Mouse (Mus musculus) hindbrain, embryonic 14.5 days (tissue): ENCODE results near the gene Nedd9. TPM values are rescaled to one million over a fixed set of nuclear protein-coding genes. Genes with fewer than 3 reads are reported as not detected.

Experiments used
- ATAC-seq: fragments of 200-750 bp; cut with Nextera tagmentation; 2 replicates; pipeline ENCODE4 v1.8.0; 2017; ENCODE audit warnings: moderate number of reproducible peaks, mild to moderate bottlenecking, moderate TSS enrichment, moderate library complexity; ENCODE audit not compliant: low FRiP score
- DNase-seq: peaks from one replicate; pipeline ENCODE4 v3.0.0-alpha.2; 2015; ENCODE audit warnings: low spot score
- H3K27ac ChIP-seq: fragments of 300-500 bp; sonication (generic); 2 replicates; pipeline ENCODE4 v1.5.1; 2014; ENCODE audit warnings: mild to moderate bottlenecking, moderate library complexity
- H3K27me3 ChIP-seq: fragments of 300-500 bp; sonication (generic); 2 replicates; pipeline ENCODE4 v1.6.1; 2014; ENCODE audit warnings: mild to moderate bottlenecking, low read length, mixed read lengths; ENCODE audit not compliant: control insufficient read depth, insufficient read depth
- H3K36me3 ChIP-seq: fragments of 300-500 bp; sonication (generic); replicated peaks from 2 replicates; pipeline ENCODE4 v1.6.1; 2014; ENCODE audit not compliant: control insufficient read depth, insufficient read depth
- H3K4me1 ChIP-seq: fragments of 300-500 bp; sonication (generic); replicated peaks from 2 replicates; pipeline ENCODE4 v1.6.1; 2014; ENCODE audit warnings: antibody characterized with exemption, low read length, mixed read lengths; ENCODE audit not compliant: control insufficient read depth, insufficient read depth
- H3K4me2 ChIP-seq: fragments of 300-500 bp; sonication (generic); replicated peaks from 2 replicates; pipeline ENCODE4 v1.6.1; 2014; ENCODE audit warnings: mild to moderate bottlenecking, moderate library complexity
- H3K4me3 ChIP-seq: fragments of 300-500 bp; sonication (generic); replicated peaks from 2 replicates; pipeline ENCODE4 v1.5.1; 2014; ENCODE audit warnings: mild to moderate bottlenecking, low read length
- H3K9ac ChIP-seq: fragments of 300-500 bp; sonication (generic); 2 replicates; pipeline ENCODE4 v1.6.1; 2014
- H3K9me3 ChIP-seq: fragments of 300-500 bp; sonication (generic); 2 replicates; pipeline ENCODE4 v1.6.1; 2016; ENCODE audit warnings: low read length; ENCODE audit not compliant: control insufficient read depth
- WGBS: fragments of 180-500 bp; shearing (Covaris S2); extraction: QIAGEN DNeasy Blood & Tissue Kit; methylation state at CpG from one replicate; pipeline ENCODE4 v1.1.7; 2014; 5-methylcytosine and 5-hydroxymethylcytosine counted together
- polyA plus RNA-seq: library from polyadenylated mRNA; unstranded; fragments of >200 nt; fragmentation: Nextera tagmentation; extraction: Ambion mirVana; gene quantifications from 2 replicates; pipeline ENCODE4 v1.2.1, GENCODE M21; 2014

Nedd9 gene
- polyA plus RNA-seq, 1 experiment from 2014 or later: 15.2 TPM

DNA sequence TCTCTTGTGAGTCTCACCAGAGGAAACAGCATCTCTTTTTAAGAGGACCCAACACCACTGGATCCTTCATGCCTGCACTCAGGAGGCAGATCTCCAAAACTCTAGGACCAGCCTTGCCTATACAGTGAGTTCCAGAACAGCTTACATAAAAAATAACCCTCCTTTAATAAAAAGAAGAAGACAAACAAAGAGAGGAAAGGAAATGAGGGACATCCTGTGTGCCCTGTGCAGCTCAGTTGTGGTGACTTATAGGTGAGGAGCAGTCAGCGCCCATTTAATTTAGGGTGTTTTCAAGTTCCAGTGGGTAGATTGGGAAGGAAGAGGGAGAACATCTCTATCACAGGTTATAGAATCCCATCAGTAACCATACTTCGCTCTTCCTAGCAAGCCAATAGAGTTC lies 96.5 kb downstream of the Nedd9 start:
- no peaks in the 10 kb centered on the region for H3K36me3 ChIP-seq
- no peaks in the 10 kb centered on the region for H3K4me1 ChIP-seq
- DNase-seq (no peak), ATAC-seq (no peak)
- H3K27me3 ChIP-seq: no peaks in the 10 kb centered on the region
- H3K9ac ChIP-seq: no peak overlapping the region
- no peak overlapping the region for H3K4me2 ChIP-seq
- no peaks in the 10 kb centered on the region for H3K9me3 ChIP-seq
- 98% methylated on average over 2 of the region's 2 CpGs for WGBS
- H3K27ac ChIP-seq: no peak overlapping the region
- no peak overlapping the region for H3K4me3 ChIP-seq

DNA sequence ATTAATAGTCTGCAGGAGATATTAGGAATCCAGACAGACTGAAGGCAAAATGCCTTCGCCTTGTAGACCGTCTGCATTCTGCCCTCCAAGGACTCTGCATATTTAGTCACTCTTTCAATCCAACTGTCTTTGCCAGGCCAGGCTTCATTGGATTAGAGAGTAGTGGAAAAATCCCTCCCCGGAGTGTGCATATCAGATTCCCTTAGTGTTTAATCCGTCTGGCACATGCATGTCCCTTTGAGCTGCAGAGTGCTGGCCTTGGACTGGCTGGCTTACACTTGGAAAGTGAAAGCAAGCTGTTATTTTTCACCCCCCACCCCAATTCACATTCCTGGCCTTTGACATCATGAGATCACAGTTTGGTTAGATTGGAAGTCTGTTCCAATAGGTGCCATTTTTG lies 100.6 kb downstream of the Nedd9 start:
- no peak overlapping the region for H3K27ac ChIP-seq
- H3K9ac ChIP-seq: no peak overlapping the region
- DNase-seq (no peak), ATAC-seq (no peak)
- H3K4me2 ChIP-seq: no peak overlapping the region
- H3K36me3 ChIP-seq: no peaks in the 10 kb centered on the region
- H3K27me3 ChIP-seq: no peaks in the 10 kb centered on the region
- 63% methylated on average over 4 of the region's 4 CpGs for WGBS
- no peaks in the 10 kb centered on the region for H3K4me1 ChIP-seq
- no peaks in the 10 kb centered on the region for H3K9me3 ChIP-seq
- H3K4me3 ChIP-seq: no peak overlapping the region

DNA sequence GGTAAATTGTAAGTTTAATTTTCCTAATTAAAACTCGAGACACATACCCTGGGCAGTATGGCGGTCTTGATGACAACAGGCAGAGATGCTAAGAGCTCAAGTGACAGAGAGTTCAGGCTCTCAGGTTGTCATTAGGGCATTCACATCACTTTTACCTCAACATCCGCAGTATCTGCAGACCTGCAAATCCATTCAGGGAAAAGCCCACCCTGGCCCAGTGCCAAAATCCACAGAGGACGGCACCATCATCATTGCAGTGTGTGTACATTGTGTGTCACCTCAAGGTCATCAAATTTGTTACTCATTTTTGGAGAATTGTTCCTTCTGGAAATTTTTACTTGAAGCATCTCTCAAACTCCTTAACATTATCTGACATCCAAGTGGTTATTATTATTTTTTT lies 102.3 kb downstream of the Nedd9 start:
- H3K27ac ChIP-seq: no peak overlapping the region
- no peaks in the 10 kb centered on the region for H3K36me3 ChIP-seq
- ATAC-seq (no peak), DNase-seq (no peak)
- H3K4me1 ChIP-seq: no peaks in the 10 kb centered on the region
- H3K27me3 ChIP-seq: no peaks in the 10 kb centered on the region
- no peak overlapping the region for H3K4me2 ChIP-seq
- H3K9me3 ChIP-seq: no peaks in the 10 kb centered on the region
- no peak overlapping the region for H3K4me3 ChIP-seq
- 76% methylated on average over 4 of the region's 4 CpGs for WGBS
- H3K9ac ChIP-seq: no peak overlapping the region

DNA sequence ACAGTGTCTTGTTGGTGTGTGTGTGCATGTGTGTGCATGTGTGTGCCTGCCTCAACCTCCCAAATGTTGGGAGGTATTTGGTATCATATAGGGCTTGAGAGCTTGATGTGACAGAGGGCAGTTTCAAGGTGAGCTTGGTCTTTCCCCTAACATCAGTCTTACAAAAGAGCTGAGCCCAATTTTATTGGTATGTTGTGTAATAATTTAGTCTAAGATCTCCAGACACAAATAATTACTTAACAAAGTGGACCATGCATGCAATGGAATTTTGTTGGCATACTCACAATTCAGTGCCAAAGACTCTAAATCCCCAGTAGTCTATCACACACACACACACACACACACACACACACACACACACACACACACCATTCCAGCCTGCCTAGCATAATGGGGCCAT lies 104.5 kb downstream of the Nedd9 start:
- H3K27ac ChIP-seq: no peak overlapping the region
- H3K4me3 ChIP-seq: no peak overlapping the region
- no peak overlapping the region for H3K9ac ChIP-seq
- DNase-seq (no peak), ATAC-seq (no peak)
- no peak overlapping the region for H3K4me2 ChIP-seq
- no peaks in the 10 kb centered on the region for H3K4me1 ChIP-seq
- H3K27me3 ChIP-seq: no peaks in the 10 kb centered on the region
- no peaks in the 10 kb centered on the region for H3K36me3 ChIP-seq
- H3K9me3 ChIP-seq: no peaks in the 10 kb centered on the region

DNA sequence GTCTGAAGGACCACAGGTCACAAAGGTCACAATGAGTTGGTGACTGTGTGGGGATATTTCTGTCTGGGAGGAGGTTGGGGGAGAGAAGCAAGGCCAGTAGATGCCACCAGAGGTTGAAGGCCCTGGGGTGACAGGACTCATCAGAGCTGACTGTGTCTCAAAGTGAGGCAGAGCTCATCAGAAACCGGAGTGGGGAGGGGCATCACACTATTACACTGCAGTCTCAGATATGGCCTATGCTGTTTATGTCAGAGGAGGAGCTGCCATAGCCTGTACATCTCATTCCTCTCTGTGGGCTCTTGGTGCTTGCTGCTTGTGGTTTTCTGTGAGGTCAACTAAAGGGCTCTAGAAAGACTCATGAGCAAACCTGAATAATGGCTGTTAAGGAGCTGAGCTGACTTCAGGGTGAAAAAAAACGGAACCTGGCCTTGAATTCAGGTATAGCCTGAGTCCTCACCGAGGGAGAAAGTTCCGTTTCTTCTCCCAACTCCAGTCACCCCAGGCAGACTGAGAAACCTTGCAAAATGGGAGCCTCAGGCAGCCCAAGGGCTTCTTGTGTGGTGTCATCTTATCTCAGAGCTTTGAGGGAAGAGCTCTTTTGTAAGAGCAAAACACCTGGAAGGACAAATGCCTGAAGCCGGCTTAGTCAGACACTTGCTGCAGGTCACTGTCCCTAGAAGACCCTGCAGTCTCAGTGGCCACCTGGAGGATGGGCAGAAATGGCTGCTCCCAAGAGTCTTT lies 105.2 kb downstream of the Nedd9 start:
- 90% methylated on average over 5 of the region's 5 CpGs for WGBS

DNA sequence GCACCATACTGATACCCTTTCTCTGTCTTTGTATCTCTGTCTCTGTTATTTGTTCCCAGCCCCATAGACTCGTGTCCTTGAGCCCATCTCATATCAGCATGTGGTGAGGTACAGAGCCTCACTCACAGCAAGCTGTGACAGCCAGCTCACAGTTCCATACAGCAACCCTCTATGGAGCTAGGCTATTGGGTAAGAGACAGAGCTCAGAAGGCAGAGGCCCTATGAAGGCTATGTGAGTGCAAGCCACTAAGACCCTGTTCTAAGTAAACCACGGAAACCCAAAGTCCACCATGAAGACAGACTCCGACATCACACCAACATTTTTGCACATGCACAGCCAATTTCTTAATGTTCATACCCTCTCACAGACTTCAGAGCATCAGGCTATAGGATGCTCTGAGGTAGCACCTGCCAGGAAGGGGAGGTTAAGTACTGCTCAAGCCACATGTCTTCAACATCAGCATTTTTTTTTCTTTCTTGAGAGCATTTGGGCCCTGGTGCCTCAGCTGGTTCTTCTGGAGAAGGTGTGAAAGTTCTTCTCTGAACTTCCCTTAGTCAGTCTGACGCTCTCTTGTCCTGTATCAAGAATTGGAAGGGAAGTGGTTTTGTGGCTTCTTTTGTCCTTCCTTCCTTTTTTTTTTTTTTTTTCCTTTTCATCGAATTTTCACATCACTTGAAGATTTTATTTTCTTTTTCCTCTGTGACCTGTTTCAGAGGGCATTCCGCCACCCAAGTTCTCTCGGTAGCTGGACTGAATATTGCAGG lies 105.9 kb downstream of the Nedd9 start:
- H3K4me2 ChIP-seq: no peak overlapping the region
- H3K9ac ChIP-seq: no peak overlapping the region
- no peak overlapping the region for H3K4me3 ChIP-seq
- no peak overlapping the region for H3K27ac ChIP-seq
- H3K27me3 ChIP-seq: no peaks in the 10 kb centered on the region
- no peaks in the 10 kb centered on the region for H3K9me3 ChIP-seq
- DNase-seq (no peak), ATAC-seq (no peak)
- no peaks in the 10 kb centered on the region for H3K36me3 ChIP-seq
- H3K4me1 ChIP-seq: no peaks in the 10 kb centered on the region
- WGBS: 78% methylated on average over 7 of the region's 7 CpGs

More for the DNA sequence above, 105.2 kb downstream of the Nedd9 start:
- Histone ChIP-seq H3K36me3 (no peaks in the 10 kb centered on the region), H3K27ac (no peak overlapping the region), H3K9ac (no peak overlapping the region), H3K9me3 (no peaks in the 10 kb centered on the region), H3K4me3 (no peak overlapping the region), H3K4me2 (no peak overlapping the region), H3K4me1 (no peaks in the 10 kb centered on the region), H3K27me3 (no peaks in the 10 kb centered on the region)
- DNase-seq (no peak), ATAC-seq (no peak)

DNA sequence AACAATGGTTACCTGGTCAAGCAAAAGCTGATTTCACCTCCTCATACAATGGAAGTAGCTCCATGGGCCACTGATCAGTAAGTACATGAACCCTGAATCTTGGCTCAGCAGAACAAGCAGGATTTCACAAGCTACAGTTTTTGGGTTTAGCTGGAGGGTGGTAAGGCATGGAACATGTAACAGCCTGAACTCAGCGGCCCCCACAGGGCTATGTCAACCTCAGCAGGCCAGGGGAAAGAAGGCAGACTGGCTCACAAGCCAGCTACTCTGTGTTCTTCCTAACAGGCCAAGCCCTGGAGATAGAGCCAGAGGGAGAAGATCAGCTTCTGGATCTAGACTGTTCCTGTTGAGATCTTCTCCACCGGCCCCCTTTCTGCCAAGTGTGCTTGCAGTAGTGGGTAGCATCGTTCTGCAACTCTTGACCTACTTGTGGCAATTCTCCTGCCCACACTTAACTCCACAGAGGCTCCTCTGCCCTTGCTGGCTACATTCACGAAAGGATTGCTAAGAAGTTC lies 107.2 kb downstream of the Nedd9 start:
- no peak overlapping the region for H3K4me2 ChIP-seq
- H3K4me3 ChIP-seq: no peak overlapping the region
- no peak overlapping the region for H3K9ac ChIP-seq
- no peaks in the 10 kb centered on the region for H3K9me3 ChIP-seq
- no peaks in the 10 kb centered on the region for H3K36me3 ChIP-seq
- ATAC-seq (no peak), DNase-seq (no peak)
- no peaks in the 10 kb centered on the region for H3K27me3 ChIP-seq
- no peaks in the 10 kb centered on the region for H3K4me1 ChIP-seq
- no peak overlapping the region for H3K27ac ChIP-seq
- WGBS: 95% methylated on average over 4 of the region's 4 CpGs

DNA sequence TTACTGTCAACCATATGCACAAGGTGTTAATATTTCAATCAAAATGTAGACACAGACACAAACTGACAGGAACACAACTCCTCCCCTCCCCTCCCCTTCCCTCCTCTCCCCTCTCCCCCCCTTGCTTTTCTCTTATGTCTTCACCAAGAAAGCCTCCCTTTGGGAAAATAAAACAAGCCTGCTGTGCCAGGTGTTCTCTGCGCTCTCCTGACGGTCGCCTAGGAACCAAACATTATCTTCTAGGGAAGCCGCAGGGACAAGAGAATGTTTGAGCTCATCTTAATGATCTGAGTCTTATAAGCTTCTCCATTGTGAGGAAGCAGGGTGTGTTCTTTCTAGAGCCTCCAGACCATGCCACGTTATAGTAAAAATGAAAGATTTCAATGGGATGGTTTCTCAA lies 108.7 kb downstream of the Nedd9 start:
- Histone ChIP-seq H3K36me3 (no peaks in the 10 kb centered on the region), H3K9me3 (no peaks in the 10 kb centered on the region), H3K9ac (no peak overlapping the region), H3K27ac (no peak overlapping the region), H3K4me2 (no peak overlapping the region), H3K27me3 (no peaks in the 10 kb centered on the region), H3K4me3 (no peak overlapping the region), H3K4me1 (no peaks in the 10 kb centered on the region)
- no peak for DNase-seq
- no peak for ATAC-seq
- WGBS: 58% methylated on average over 5 of the region's 5 CpGs

DNA sequence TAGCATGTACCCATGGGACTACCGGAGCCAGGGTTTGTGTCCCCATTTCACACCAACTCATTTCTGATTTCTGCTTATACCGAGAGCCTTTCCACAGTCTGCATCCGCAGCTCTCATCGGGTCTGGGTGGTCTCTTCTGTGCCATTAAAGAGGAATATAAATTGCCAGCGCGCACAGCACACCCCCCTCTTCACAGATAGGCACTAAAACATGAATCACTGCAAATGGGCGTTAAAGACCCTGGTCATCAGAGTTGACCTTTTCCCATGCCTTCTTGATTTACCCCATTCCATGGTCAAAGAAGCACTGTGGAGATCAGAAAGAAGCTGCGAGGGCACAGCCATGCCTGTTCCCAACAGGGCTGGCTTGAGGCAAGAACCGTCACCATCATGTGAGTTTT lies 109.3 kb downstream of the Nedd9 start:
- Histone ChIP-seq H3K36me3 (no peaks in the 10 kb centered on the region), H3K4me3 (no peak overlapping the region), H3K9ac (no peak overlapping the region), H3K4me1 (no peaks in the 10 kb centered on the region), H3K27me3 (no peaks in the 10 kb centered on the region), H3K27ac (no peak overlapping the region), H3K9me3 (no peaks in the 10 kb centered on the region), H3K4me2 (no peak overlapping the region)
- DNase-seq: no peak
- 47% methylated on average over 9 of the region's 9 CpGs for WGBS
- ATAC-seq: no peak
